Mouse (Mus musculus) megakaryocyte, embryonic 14.5 days (primary cell): ENCODE measurements at regions not wholly inside any gene's neighbourhood (a gene's known extent, or its start where the extent isn't known, plus 50 kb on each side); places are given as distances from the start of the nearest gene placed in this dataset.
A peak's percentile ranks its signal among the peaks of the same experiment; 100 is the strongest.

Source experiments
- H3K27me3 ChIP-seq: replicated peaks from 2 replicates; pipeline ENCODE3; 2012; ENCODE audit warnings: inconsistent platforms
- H3K36me3 ChIP-seq: replicated peaks from 2 replicates; pipeline ENCODE3; 2012; ENCODE audit warnings: low read length, inconsistent platforms, mixed read lengths
- H3K4me1 ChIP-seq: 2 replicates; pipeline ENCODE4 v1.6.1; 2012; ENCODE audit warnings: inconsistent platforms
- H3K4me3 ChIP-seq: replicated peaks from 2 replicates; pipeline ENCODE3; 2012; ENCODE audit warnings: moderate library complexity, mild to moderate bottlenecking, inconsistent platforms
- H3K9me3 ChIP-seq: 2 replicates; pipeline ENCODE4 v1.6.1; 2012; ENCODE audit warnings: inconsistent platforms
- FLI1 ChIP-seq: IDR thresholded peaks from 2 replicates; pipeline ENCODE4 v1.6.1; 2012; ENCODE audit warnings: low read length, inconsistent platforms, mixed read lengths
- GATA1 ChIP-seq: IDR thresholded peaks from 3 replicates; pipeline ENCODE4 v1.6.1; 2012; ENCODE audit warnings: mixed read lengths, low read length, inconsistent platforms, borderline replicate concordance

GRCm38 (mm10) chr10:118640121-118640809 lies 199.4 kb downstream of the Ifng start:
- TF ChIP-seq FLI1 = no peak
- TF ChIP-seq GATA1 = no peak
- H3K4me3 ChIP-seq = no peak overlapping the region
- H3K4me1 ChIP-seq = no peaks in the 10 kb centered on the region
- peaks cover 3% of the 10 kb centered on the region for H3K36me3 ChIP-seq
- H3K27me3 ChIP-seq = peaks cover 10% of the 10 kb centered on the region
- H3K9me3 ChIP-seq = peaks cover 4% of the 10 kb centered on the region

GRCm38 (mm10) chr10:118640810-118641427 lies 200.1 kb downstream of the Ifng start:
- TF ChIP-seq FLI1 (no peak), GATA1 (no peak)
- Histone ChIP-seq H3K4me1 (no peaks in the 10 kb centered on the region), H3K27me3 (peaks cover 14% of the 10 kb centered on the region), H3K9me3 (no peaks in the 10 kb centered on the region), H3K36me3 (no peaks in the 10 kb centered on the region), H3K4me3 (no peak overlapping the region)

GRCm38 (mm10) chr10:118643622-118644021 lies 202.8 kb downstream of the Ifng start:
- Histone ChIP-seq H3K36me3 (no peaks in the 10 kb centered on the region), H3K27me3 (peaks cover 13% of the 10 kb centered on the region), H3K9me3 (no peaks in the 10 kb centered on the region), H3K4me3 (no peak overlapping the region), H3K4me1 (no peaks in the 10 kb centered on the region)
- TF ChIP-seq FLI1 (no peak), GATA1 (no peak)

GRCm38 (mm10) chr10:118648111-118648510 lies 207.3 kb downstream of the Ifng start:
- Histone ChIP-seq H3K36me3 (no peaks in the 10 kb centered on the region), H3K4me1 (peaks cover 6% of the 10 kb centered on the region; the same call in 1 of the 2 replicates), H3K27me3 (peaks cover 17% of the 10 kb centered on the region), H3K9me3 (no peaks in the 10 kb centered on the region; the same call in 1 of the 2 replicates), H3K4me3 (no peak overlapping the region)
- TF ChIP-seq GATA1 = no peak
- no peak for TF ChIP-seq FLI1

GRCm38 (mm10) chr10:118656561-118656960 lies 213.4 kb downstream of the Dyrk2 start:
- Histone ChIP-seq H3K36me3 (no peaks in the 10 kb centered on the region), H3K4me1 (no peaks in the 10 kb centered on the region), H3K27me3 (peaks cover 6% of the 10 kb centered on the region), H3K9me3 (peaks cover 3% of the 10 kb centered on the region; the same call in 1 of the 2 replicates), H3K4me3 (no peak overlapping the region)
- no peak for TF ChIP-seq GATA1
- no peak for TF ChIP-seq FLI1

- Histone ChIP-seq H3K9me3 (peaks cover 29% of the 10 kb centered on the region), H3K4me1 (no peaks in the 10 kb centered on the region), H3K36me3 (no peaks in the 10 kb centered on the region), H3K4me3 (no peak overlapping the region), H3K27me3 (peaks cover 6% of the 10 kb centered on the region)
- TF ChIP-seq GATA1 (no peak), FLI1 (no peak)
Observed at GRCm38 (mm10) chr10:118666009-118666408, 204.0 kb downstream of the Dyrk2 start.

GRCm38 (mm10) chr10:118675816-118676465 lies 194.1 kb downstream of the Dyrk2 start:
- peaks cover 24% of the 10 kb centered on the region for H3K9me3 ChIP-seq

GRCm38 (mm10) chr10:118678750-118679418 lies 191.1 kb downstream of the Dyrk2 start:
- TF ChIP-seq FLI1 (no peak), GATA1 (no peak)
- Histone ChIP-seq H3K4me1 (peaks cover 5% of the 10 kb centered on the region), H3K36me3 (no peaks in the 10 kb centered on the region), H3K4me3 (no peak overlapping the region), H3K9me3 (0 out of 2 replicates have a peak, but pooled peaks cover 9% of the 10 kb centered on the region), H3K27me3 (peaks cover 4% of the 10 kb centered on the region)

More at GRCm38 (mm10) chr10:118675816-118676465, 194.1 kb downstream of the Dyrk2 start:
- H3K4me1 ChIP-seq = peaks cover 5% of the 10 kb centered on the region
- no peak for TF ChIP-seq GATA1
- no peaks in the 10 kb centered on the region for H3K36me3 ChIP-seq
- peaks cover 4% of the 10 kb centered on the region for H3K27me3 ChIP-seq
- peak overlapping the region; percentile 18 for H3K4me3 ChIP-seq

GRCm38 (mm10) chr10:118679507-118679906 lies 190.5 kb downstream of the Dyrk2 start:
- peaks cover 5% of the 10 kb centered on the region for H3K4me1 ChIP-seq
- H3K36me3 ChIP-seq = no peaks in the 10 kb centered on the region
- H3K4me3 ChIP-seq = no peak overlapping the region
- no peak for TF ChIP-seq GATA1
- TF ChIP-seq FLI1 = no peak
- H3K9me3 ChIP-seq = 0 out of 2 replicates have a peak, but pooled peaks cover 9% of the 10 kb centered on the region
- H3K27me3 ChIP-seq = peaks cover 4% of the 10 kb centered on the region

GRCm38 (mm10) chr10:118680896-118681295 lies 189.1 kb downstream of the Dyrk2 start:
- no peaks in the 10 kb centered on the region for H3K36me3 ChIP-seq
- TF ChIP-seq GATA1 (no peak), FLI1 (no peak)

More at GRCm38 (mm10) chr10:118680896-118681295, 189.1 kb downstream of the Dyrk2 start:
- Histone ChIP-seq H3K9me3 (0 out of 2 replicates have a peak, but pooled peaks cover 7% of the 10 kb centered on the region), H3K4me1 (peaks cover 3% of the 10 kb centered on the region), H3K4me3 (no peak overlapping the region), H3K27me3 (peaks cover 3% of the 10 kb centered on the region)
